Mouse (Mus musculus) CH12.LX (cell line): ENCODE data around the gene Npnt. TPM values are rescaled to one million over a fixed set of nuclear protein-coding genes. Genes with fewer than 3 reads are reported as not detected.

Experiments
- DNase-seq: peaks from one replicate; pipeline ENCODE4 v3.0.0-alpha.2; 2013; ENCODE audit errors: extremely low read depth
- H3K27ac ChIP-seq: 2 replicates; pipeline ENCODE4 v1.5.1; 2012; ENCODE audit warnings: low read depth, mild to moderate bottlenecking, control low read depth, moderate library complexity; ENCODE audit not compliant: insufficient read depth
- H3K27me3 ChIP-seq: replicated peaks from 2 replicates; pipeline ENCODE3; 2012; ENCODE audit warnings: inconsistent platforms
- H3K36me3 ChIP-seq, 2 experiments: replicated peaks in 1 of 2; 2 replicates each; pipeline versions ENCODE3 to v1.6.1; 2012; ENCODE audit warnings: inconsistent platforms in 1 of 2, low read length in 1 of 2, mild to moderate bottlenecking in 1 of 2, mixed read lengths in 1 of 2, moderate library complexity in 1 of 2; ENCODE audit not compliant: control insufficient read depth in 1 of 2, insufficient read depth in 1 of 2
- H3K4me1 ChIP-seq, 2 experiments: 2 replicates each; pipeline ENCODE4 v1.6.1; 2012; ENCODE audit warnings: inconsistent platforms in 1 of 2, moderate library complexity in 1 of 2; ENCODE audit not compliant: insufficient read depth in 2 of 2, control insufficient read depth in 1 of 2
- H3K4me2 ChIP-seq: 2 replicates; pipeline ENCODE4 v1.6.1; 2012; ENCODE audit warnings: low read depth, mild to moderate bottlenecking, control low read depth; ENCODE audit not compliant: poor library complexity, insufficient read depth, severe bottlenecking
- H3K4me3 ChIP-seq, 3 experiments: fragments of 150-350 bp in 1 of 3; sonication (generic) in 1 of 3; replicated peaks in 1 of 3; 2 replicates each; pipeline versions ENCODE3 to v1.5.1; 2011 to 2012; ENCODE audit warnings: low read depth in 2 of 3, low read length in 2 of 3, mild to moderate bottlenecking in 2 of 3, moderate library complexity in 2 of 3, control low read depth in 1 of 3, improper control_type of control experiment in 1 of 3, inconsistent platforms in 1 of 3, mixed read lengths in 1 of 3; ENCODE audit not compliant: poor library complexity in 1 of 3
- H3K79me2 ChIP-seq: replicated peaks from 2 replicates; pipeline ENCODE4 v1.6.1; 2012; ENCODE audit warnings: mild to moderate bottlenecking, moderate library complexity; ENCODE audit not compliant: control insufficient read depth, poor library complexity, insufficient read depth, severe bottlenecking; ENCODE audit errors: extremely low read depth
- H3K9ac ChIP-seq: 2 replicates; pipeline ENCODE4 v1.6.1; 2012; ENCODE audit warnings: low read depth, mild to moderate bottlenecking, control low read depth, moderate library complexity; ENCODE audit not compliant: insufficient read depth
- H3K9me3 ChIP-seq: replicated peaks from 2 replicates; pipeline ENCODE3; 2012; ENCODE audit warnings: low read length, inconsistent platforms, mixed read lengths
- CHD1 ChIP-seq: IDR thresholded peaks from 2 replicates; pipeline ENCODE4 v1.6.1; 2012; ENCODE audit warnings: low read depth, low read length, improper control_type of control experiment, inconsistent platforms
- EP300 ChIP-seq: IDR thresholded peaks from 2 replicates; pipeline ENCODE4 v1.6.1; 2011; ENCODE audit warnings: low read length, improper control_type of control experiment
- HCFC1 ChIP-seq: IDR thresholded peaks from 2 replicates; pipeline ENCODE4 v1.6.1; 2012; ENCODE audit warnings: low read depth, mild to moderate bottlenecking, inconsistent platforms, low read length, improper control_type of control experiment
- IRF4 ChIP-seq: IDR thresholded peaks from 2 replicates; pipeline ENCODE4 v1.6.1; 2014; ENCODE audit warnings: low read depth, mild to moderate bottlenecking, inconsistent platforms, low read length, improper control_type of control experiment
- JUN ChIP-seq: IDR thresholded peaks from 2 replicates; pipeline ENCODE4 v1.6.1; 2011; ENCODE audit warnings: low read depth, mild to moderate bottlenecking, low read length, improper control_type of control experiment, moderate library complexity; ENCODE audit not compliant: insufficient read depth
- JUND ChIP-seq: conservative IDR thresholded peaks from 2 replicates; pipeline ENCODE4 v1.6.1; 2011; ENCODE audit warnings: low read depth, low read length, improper control_type of control experiment
- KAT2A ChIP-seq: IDR thresholded peaks from 2 replicates; pipeline ENCODE4 v1.6.1; 2012; ENCODE audit warnings: low read length, improper control_type of control experiment, inconsistent platforms; ENCODE audit not compliant: insufficient replicate concordance
- MAX ChIP-seq: IDR thresholded peaks from 2 replicates; pipeline ENCODE4 v1.6.1; 2011; ENCODE audit warnings: low read length, improper control_type of control experiment
- NELFE ChIP-seq: IDR thresholded peaks from 2 replicates; pipeline ENCODE4 v1.6.1; 2011; ENCODE audit warnings: low read depth, low read length, improper control_type of control experiment
- NRF1 ChIP-seq: IDR thresholded peaks from 2 replicates; pipeline ENCODE4 v1.6.1; 2014; ENCODE audit warnings: low read depth, mild to moderate bottlenecking, inconsistent platforms, low read length, improper control_type of control experiment, moderate library complexity
- PAX5 ChIP-seq: IDR thresholded peaks from 2 replicates; pipeline ENCODE4 v1.6.1; 2012; ENCODE audit warnings: low read length, inconsistent platforms, mixed read lengths
- SMC3 ChIP-seq: IDR thresholded peaks from 2 replicates; pipeline ENCODE4 v1.6.1; 2011; ENCODE audit warnings: low read depth, low read length, improper control_type of control experiment
- TBP ChIP-seq: conservative IDR thresholded peaks from 2 replicates; pipeline ENCODE4 v1.6.1; 2011; ENCODE audit warnings: low read depth, low read length, improper control_type of control experiment
- TCF12 ChIP-seq: IDR thresholded peaks from 2 replicates; pipeline ENCODE4 v1.6.1; 2014; ENCODE audit warnings: low read depth, mild to moderate bottlenecking, inconsistent platforms, low read length, improper control_type of control experiment
- UBTF ChIP-seq: IDR thresholded peaks from 2 replicates; pipeline ENCODE4 v1.6.1; 2012; ENCODE audit warnings: low read depth, mild to moderate bottlenecking, inconsistent platforms, low read length, improper control_type of control experiment, moderate library complexity
- USF2 ChIP-seq: conservative IDR thresholded peaks from 2 replicates; pipeline ENCODE4 v1.6.1; 2011; ENCODE audit warnings: low read depth, low read length, improper control_type of control experiment
- ZC3H11A ChIP-seq: IDR thresholded peaks from 2 replicates; pipeline ENCODE4 v1.6.1; 2012; ENCODE audit warnings: low read depth, mild to moderate bottlenecking, inconsistent platforms, low read length, improper control_type of control experiment
- ZMIZ1 ChIP-seq: IDR thresholded peaks from 2 replicates; pipeline ENCODE4 v1.6.1; 2012; ENCODE audit warnings: low read depth, mild to moderate bottlenecking, inconsistent platforms, low read length, improper control_type of control experiment
- ZNF384 ChIP-seq: IDR thresholded peaks from 2 replicates; pipeline ENCODE4 v1.6.1; 2012; ENCODE audit warnings: low read depth, low read length, improper control_type of control experiment, inconsistent platforms
- dilution Hi-C: fragments of 300-500 bp; cut with MboI; formaldehyde crosslinking; loops from 2 replicates; pipeline ENCODE4 v1.14.3; 2020; ENCODE audit warnings: low sequenced_read_pairs; ENCODE audit not compliant: extremely low pct_unique_long_range_greater_than_20kb, extremely low pct_ligation_motif_present
- in situ Hi-C: fragments of 300-500 bp; cut with MboI; formaldehyde crosslinking; loops from 3 replicates; pipeline ENCODE4 v1.14.3; 2019; ENCODE audit warnings: low sequenced_read_pairs, low pct_ligation_motif_present, low pct_unique_long_range_greater_than_20kb, mixed read lengths
- polyA plus RNA-seq: library from polyadenylated mRNA; unstranded; fragments of >175 nt; gene quantifications from 2 replicates; pipeline ENCODE4 v1.2.1, GENCODE M21; 2012; ENCODE audit warnings: low read depth; ENCODE audit not compliant: insufficient read length
- total RNA-seq, 2 experiments: library from RNA; depleted of rRNA; stranded (reverse); fragments of 300-350 nt in 1 of 2; fragments of >200 nt in 1 of 2; gene quantifications; 2 replicates each; pipeline ENCODE4 v1.2.3; 2012 to 2014

Npnt gene
- total and polyA plus RNA-seq, 3 experiments, result 0.08 to 1.0 (median 0.20) TPM

- H3K27ac ChIP-seq, result no peak overlapping the region
- H3K27me3 ChIP-seq, result no peaks in the 10 kb centered on the region
- H3K36me3 ChIP-seq, result no peaks in the 10 kb centered on the region
- in situ Hi-C loops, result no loop called here
- dilution Hi-C loops, result no loop called here
- no peak overlapping the region for H3K4me3 ChIP-seq
- H3K4me1 ChIP-seq, result 0 out of 4 replicates have a peak, but pooled peaks cover 0 to 8% of the 10 kb centered on the region in 2 experiments
- no peak overlapping the region for H3K4me2 ChIP-seq
- TF ChIP-seq CHD1 (no peak), SMC3 (no peak), JUND (no peak), HCFC1 (no peak), ZNF384 (no peak), KAT2A (no peak), PAX5 (no peak), USF2 (no peak), NRF1 (no peak), NELFE (no peak), JUN (no peak), ZMIZ1 (no peak), UBTF (no peak), IRF4 (no peak), MAX (no peak), ZC3H11A (no peak), TBP (no peak)
- TF ChIP-seq, all 38 proteins: peak for 0
- Histone ChIP-seq H3K9me3 (no peaks in the 10 kb centered on the region), H3K9ac (no peak overlapping the region), H3K79me2 (no peaks in the 10 kb centered on the region)
- DNase-seq, result no peak
Measured at GRCm38 (mm10) chr3:132910727-132911126, 39.4 kb downstream of the Npnt start.

GRCm38 (mm10) chr3:132909736-132910135 lies 40.4 kb downstream of the Npnt start:
- Histone ChIP-seq H3K9me3 (no peaks in the 10 kb centered on the region), H3K79me2 (no peaks in the 10 kb centered on the region), H3K4me2 (no peak overlapping the region), H3K9ac (no peak overlapping the region), H3K27me3 (no peaks in the 10 kb centered on the region), H3K4me1 (0 out of 4 replicates have a peak, but pooled peaks cover 0 to 8% of the 10 kb centered on the region in 2 experiments), H3K36me3 (no peaks in the 10 kb centered on the region), H3K4me3 (no peak overlapping the region), H3K27ac (no peak overlapping the region)
- TF ChIP-seq JUND, result no peak
- TF ChIP-seq EP300, result no peak
- 0 out of 2 replicates have a peak, but pooled peaks have one; percentile 16 for TF ChIP-seq TCF12
- TF ChIP-seq NRF1, result no peak
- in situ Hi-C loops (no loop called here), dilution Hi-C loops (no loop called here)
- no peak for DNase-seq
